Mouse (Mus musculus) adrenal gland, adult 2 months (tissue): Measurements from ENCODE around the gene Mmp23. TPM values are rescaled to one million over a fixed set of nuclear protein-coding genes. Genes with fewer than 3 reads are reported as not detected.
A peak's percentile ranks its signal among the peaks of the same experiment; 100 is the strongest.
"Not testable (repeated sequence)": the region's sequence is repeated elsewhere in the genome, so short reads cannot be mapped to it uniquely, and the experiment has no call there.

Experiments used
- DNase-seq: peaks from one replicate; pipeline ENCODE4 v3.0.0; 2021
- long read RNA-seq: library from polyadenylated mRNA; stranded (forward); transcript quantifications from one replicate; pipeline ENCODE4 v2.0.0, GENCODE M21; 2021
- polyA plus RNA-seq: library from polyadenylated mRNA; depleted of rRNA; stranded (reverse); fragments of >200 nt; gene quantifications from 2 replicates; pipeline ENCODE4 v1.2.3, GENCODE M21; 2012; rRNA removed
- total RNA-seq, 2 experiments: library from RNA; stranded (reverse); gene quantifications; 2 replicates each; pipeline ENCODE4 v1.2.3; 2021

The Mmp23 gene
- 1 to 10 TPM; 5.2 to 7.6 TPM for total RNA-seq
- 23.2 and 23.9 TPM in 2 replicates for polyA plus RNA-seq
- long read RNA-seq, partial matches to known transcripts = 0 of 5 reads
- long read RNA-seq, other reads (novel, unspliced or antisense) = 2 of 5 reads

DNA sequence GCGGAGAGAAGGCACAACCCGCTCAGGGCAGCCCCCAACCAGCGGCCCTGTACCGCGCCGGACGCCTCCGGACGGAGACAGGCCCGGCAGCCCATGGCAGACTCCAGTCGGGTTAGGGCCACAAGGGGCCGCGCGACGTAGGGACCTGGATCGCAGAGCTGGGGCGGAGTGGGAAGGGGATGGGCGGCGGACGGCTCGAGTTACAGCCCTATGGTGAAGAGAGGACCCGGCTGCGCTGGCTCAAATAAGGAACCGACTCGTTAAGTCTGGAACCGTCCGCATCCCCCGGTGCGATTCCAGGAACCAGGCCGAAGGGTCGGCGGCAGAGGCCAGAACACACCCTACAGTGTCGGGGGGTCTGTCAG is at the start of gene Mmp23:
Gene Mmp23, minus strand, starts transcription at position 299 of the 365 bp plus-strand sequence.
- DNase-seq = peak; percentile 40

DNA sequence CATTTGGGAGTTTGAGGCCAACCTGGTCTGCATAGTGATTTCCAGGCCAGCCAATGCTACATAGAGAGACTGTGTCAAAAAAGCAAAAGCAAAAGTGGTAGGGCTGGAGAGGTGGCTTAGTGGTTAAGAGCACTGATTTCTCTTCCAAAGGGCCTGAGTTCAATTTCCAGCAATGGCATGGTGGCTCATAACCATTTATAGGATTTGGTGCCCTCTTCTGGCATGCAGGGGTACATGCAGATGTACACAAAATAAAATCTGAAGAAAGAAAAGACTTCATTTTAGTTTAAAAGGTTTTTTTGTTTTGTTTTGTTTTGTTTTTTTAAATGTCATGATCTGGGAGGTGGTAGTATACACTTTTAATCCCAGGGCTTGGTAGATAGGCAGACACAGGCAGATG is 47.2 kb upstream of the Mmp23 start:
- DNase-seq = no peak

DNA sequence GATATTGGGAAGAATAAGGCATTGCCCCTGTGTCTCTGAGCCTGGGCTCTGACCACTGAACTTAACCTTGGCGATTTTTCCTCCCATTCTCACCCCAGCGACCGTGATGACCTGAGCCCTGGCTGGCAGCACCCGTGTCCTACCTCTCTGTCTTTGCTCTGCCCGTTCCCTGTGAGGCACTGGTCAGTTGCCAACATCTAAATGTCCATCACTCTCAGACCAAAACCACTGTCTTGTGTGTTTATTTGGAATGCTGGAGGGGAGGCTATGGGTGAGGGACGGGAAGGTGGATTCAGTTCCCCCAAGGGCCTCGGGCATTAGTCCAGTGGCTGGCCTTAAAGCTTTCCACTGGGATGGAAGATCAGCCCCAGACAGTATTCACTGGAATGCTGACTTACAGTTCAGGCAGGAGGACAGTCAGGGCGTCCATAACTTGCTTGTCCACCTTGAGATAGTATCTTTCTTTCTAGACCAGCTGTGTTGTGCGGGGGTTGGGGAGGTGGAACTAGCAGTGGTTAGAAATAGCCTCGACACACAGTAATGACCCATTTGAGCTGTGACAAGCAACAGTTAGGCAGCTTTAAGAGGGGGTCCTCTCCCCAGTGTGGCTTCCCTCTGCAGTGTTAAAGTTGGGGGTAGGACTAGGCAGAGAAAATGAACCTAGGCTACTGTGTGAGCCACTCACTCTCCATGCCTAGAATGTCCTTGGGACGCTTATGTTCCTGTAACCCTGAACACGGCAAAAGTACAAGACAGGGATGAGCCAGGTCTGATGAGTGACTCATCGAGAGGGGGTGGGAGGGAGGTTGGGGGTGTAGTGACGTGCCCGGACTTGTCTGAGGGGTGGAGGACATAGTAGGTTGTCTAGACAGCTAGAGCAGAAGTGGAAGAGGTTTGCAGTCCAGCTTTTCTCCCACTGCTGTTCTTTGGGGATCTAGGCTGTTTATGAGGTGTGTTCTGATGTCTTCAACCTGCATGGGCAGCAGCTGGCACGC is 43.4 kb upstream of the Mmp23 start:
- DNase-seq = peak; percentile 80

DNA sequence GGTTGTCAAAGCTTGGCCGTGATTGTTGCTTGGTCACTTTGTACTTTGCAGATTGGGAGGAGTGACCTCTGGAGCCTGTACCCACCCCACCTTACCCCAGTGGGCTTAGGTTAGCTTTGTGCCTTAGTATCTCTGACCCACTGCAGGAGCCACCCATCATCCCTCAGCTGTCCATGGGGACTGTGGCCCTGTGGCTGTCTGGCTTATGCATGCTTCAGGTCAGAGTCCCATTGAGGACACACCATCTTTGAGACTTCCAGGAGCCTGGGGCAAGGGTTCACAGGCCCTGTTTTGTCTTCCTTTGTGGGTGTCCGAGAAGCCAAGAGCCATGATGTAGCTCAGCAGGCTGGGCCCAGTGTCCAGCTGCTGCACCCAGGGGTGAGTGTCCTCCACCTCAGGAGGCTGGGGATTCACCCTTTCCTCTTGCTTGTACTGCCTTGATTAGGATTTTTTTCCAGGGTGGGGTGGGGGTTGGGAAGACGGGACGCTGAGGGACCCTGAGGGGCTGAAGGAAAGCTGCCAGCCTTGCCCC is 42.4 kb upstream of the Mmp23 start:
- DNase-seq = peak; percentile 32

DNA sequence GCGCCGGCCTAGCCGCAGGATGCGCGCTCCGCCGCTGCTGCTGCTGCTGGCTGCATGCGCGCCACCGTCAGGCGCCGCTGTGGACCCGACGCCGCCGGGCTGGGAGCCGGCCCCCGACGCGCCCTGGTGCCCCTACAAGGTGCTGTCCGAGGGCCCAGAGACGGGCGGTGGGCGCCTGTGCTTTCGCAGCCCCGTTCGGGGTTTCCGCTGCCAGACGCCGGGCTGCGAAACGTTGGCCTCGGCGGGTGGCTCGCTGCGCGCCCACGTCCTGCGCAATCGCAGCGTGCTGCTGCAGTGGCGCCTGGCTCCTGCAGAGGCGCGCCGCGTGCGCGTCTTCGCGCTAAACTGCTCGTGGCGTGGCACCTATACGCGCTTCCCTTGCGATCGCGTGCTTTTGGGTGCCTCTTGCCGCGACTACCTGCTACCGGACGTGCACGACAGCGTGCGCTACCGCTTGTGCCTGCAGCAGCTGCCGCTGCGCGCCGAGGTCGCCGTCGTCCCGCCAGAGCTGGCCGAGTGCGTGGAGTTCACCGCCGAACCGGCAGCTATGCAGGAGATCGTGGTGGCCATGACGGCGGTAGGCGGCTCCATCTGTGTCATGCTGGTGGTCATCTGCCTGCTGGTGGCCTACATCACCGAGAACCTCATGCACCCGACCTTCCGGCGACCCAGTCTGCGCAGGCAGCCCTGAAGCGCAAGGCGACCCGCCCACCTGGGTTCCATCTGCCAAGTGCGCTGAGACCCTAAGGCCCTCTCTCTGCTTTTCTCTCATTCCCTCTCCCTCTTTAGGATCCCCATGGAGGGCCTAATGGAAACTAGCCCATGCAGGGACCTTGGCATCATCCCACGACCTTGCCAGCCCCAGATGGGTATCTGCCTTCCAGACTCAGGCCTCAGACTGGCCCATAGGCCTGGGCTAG is 41.6 kb upstream of the Mmp23 start:
- DNase-seq = peak; percentile 85

DNA sequence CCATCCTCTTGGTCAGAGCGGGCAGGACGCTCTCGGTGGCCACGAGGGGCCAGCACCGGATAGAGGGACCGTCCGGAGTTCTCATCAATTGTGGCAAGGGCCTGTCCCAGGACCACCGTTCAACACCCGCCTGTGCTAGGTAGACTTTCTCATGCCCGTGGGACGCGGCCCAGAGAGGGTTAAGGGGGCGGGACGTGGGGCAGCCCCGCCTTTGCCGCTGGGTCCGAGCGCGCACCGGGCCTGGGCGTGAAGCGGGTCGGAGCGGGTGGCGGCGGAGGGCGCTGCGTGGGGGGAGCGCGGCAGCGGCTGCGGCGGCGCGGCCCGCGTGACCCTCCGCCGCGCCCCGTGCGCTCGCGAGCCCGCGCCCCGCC is 40.9 kb upstream of the Mmp23 start, which contains the start of gene Fndc10:
Gene Fndc10, plus strand, starts transcription at position 232 of the 371 bp plus-strand sequence.
- peak; percentile 87 for DNase-seq

DNA sequence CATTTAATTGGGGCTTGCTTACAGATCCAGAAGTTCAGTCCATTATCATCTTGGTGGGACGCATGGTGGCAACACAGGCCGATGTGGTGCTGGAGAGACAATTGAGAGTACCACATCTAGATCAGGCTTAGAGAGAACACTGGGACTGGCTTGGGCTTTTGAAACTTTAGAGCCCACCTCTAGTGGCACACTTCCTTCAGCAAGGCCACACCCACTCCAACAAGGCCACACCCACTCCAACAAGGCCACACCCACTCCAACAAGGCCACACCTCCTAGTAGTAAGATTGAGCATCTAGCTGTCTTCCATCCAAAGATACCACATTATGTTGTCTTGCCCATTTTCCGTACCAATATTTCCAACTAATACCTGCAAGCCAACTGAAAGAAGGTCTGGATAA is 39.2 kb upstream of the Mmp23 start:
- no peak for DNase-seq

DNA sequence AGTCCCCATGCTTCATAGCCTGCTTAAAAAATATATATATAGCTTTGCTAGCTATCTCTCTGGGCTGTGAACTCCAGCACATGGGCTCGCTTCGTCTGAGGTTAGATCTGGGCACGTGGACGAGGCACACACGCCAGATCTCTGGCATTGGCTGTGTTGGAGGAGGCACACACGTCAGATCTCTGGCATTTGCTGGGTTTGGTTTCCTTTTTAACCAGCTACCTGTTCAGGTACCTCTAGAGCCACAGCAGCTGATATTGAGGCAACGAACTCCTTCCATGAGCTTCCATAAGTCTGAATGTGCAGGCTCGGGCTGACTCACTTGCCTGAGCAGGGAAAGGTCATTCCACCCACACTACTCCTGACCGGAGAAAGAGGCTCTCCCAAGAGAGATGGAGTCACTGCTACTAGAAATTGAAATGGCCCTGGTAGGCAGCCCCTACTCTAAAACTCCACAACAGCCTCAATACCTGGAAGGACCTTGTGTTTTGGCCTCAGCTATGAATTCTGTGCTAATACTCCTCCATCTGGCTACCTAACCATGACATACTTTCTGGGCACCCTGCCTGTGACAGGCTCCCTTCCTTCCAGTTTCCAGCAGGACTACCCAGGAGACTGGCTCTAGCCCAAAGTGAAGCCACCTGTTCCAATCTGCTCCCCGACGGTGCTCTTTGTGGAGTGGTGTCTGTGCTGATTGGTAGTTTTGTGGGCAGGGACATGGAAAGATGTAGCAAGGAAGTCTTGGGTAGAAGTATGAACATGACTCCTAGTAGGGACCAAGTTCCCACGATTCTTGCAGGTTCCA is 37.6 kb upstream of the Mmp23 start:
- peak; percentile 40 for DNase-seq

DNA sequence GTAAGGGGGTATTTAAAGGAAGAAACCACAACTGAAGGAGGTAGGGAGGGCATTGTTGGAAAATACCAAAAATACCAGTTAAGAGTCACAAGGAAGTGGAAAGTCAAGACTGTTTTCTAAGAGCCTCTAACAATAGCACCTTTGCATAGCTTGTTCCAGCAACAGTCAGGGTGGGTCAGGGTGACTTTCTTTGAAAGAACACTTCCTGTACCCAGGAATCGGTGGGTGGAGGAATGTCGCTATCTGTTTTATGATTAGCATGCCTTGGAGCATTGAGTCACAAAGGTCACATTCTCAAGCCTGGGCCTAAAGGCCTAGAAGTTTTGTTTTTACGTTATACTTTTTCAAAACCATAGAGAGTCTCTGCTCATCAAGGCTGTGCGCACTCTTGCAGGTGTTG is 34.6 kb upstream of the Mmp23 start:
- not testable (repeated sequence) for DNase-seq

DNA sequence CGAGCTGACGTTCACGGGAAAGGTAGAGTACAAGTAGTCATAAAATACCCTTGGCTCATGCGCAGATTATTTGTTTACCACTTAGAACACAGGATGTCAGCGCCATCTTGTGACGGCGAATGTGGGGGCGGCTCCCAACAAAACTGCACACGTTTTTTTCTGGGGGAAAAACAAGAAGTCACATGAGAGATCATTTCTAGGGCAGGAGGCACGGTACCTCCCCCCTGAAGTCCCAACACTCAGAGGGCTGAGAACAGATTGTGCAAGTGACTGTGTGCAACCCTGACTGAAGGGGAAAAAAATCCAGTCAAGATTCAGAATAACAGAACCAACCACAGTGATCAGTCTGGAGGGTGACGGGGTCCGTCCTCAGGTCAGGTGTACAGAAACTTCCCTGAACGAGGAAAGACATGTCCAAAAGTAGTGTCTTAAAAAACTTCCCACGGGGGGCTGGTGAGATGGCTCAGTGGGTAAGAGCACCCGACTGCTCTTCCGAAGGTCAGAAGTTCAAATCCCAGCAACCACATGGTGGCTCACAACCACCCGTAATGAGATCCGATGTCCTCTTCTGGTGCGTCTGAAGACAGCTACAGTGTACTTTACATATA is 30.6 kb upstream of the Mmp23 start:
- DNase-seq = not testable (repeated sequence)

DNA sequence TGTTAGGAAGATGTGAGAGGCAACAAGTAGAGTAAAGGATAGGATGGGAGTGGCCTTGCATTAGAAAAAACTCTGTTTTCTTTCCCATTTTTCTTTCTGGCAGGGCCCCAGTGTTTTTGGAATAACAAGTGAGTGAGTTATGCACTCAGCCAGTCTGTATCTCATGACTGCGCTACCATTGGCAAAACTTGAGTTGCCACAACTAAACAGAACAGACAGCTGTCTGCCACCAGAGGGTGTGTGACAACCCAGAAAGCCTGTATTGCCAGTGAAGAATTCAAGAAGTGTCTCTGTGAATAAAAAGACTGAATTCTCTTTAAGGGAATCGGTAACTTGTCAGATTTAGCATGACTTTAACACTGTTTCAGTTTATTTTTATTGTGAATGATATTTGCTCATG is 22.8 kb upstream of the Mmp23 start:
- peak; percentile 44 for DNase-seq

DNA sequence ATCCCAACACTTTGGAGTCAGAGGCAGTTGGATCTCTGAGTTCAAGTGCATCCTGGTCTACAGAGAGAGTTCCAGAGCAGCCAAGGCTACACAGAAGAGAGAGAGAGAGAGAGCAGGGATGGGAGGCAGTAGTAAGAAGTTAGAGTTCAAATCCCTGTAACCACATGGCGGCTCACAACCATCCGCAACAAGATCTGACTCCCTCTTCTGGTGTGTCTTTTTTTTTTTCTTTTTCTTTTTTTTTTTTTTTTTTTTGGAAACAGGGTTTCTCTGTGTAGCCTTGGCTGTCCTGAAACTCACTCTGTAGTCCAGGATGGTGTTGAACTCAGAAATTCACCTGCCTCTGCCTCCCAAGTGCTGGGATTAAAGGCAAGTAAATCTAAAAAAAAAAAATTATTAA is 18.9 kb upstream of the Mmp23 start:
- DNase-seq = no peak

DNA sequence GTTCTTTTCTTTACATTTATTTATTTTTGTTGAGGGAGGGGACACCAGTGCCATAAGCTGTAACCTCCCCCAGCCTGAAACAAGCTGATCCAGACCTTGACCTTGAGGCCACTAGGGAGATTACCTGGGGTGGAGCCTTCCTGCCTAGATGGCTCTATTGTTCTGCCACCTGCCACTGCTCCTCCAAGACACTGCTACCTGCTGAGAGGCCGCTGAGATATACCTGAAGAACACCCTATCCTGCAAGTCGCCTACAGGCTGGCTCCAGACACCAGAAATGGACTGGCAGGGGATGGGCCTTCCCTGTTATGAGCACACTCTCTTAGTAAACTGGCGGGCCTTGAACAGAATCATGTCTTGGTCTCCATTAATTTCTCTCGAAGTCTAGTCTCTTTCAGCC is 17.1 kb upstream of the Mmp23 start:
- DNase-seq = not testable (repeated sequence)

DNA sequence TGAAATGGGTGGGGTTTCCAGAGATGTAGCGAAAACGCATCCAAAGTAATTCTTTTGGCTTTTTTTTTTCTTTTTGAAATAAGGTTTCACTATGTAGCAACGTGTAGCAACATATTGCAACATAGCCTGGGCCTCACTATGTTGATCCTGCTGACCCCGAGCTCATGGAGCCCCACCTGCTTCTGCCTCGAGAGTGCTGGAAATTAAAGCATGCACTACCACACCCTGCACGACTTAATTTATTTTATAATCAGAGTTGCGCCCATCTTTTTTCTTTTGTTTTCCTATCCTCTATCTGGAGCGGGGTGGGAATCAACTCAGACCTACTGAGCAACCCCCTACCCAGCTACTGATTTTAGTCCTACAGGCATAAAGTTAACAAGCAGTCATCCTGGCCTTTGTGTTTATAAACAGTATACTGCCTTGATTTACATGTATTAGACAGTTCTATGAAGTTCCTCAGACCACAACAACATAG is 16.5 kb upstream of the Mmp23 start:
- no peak for DNase-seq

DNA sequence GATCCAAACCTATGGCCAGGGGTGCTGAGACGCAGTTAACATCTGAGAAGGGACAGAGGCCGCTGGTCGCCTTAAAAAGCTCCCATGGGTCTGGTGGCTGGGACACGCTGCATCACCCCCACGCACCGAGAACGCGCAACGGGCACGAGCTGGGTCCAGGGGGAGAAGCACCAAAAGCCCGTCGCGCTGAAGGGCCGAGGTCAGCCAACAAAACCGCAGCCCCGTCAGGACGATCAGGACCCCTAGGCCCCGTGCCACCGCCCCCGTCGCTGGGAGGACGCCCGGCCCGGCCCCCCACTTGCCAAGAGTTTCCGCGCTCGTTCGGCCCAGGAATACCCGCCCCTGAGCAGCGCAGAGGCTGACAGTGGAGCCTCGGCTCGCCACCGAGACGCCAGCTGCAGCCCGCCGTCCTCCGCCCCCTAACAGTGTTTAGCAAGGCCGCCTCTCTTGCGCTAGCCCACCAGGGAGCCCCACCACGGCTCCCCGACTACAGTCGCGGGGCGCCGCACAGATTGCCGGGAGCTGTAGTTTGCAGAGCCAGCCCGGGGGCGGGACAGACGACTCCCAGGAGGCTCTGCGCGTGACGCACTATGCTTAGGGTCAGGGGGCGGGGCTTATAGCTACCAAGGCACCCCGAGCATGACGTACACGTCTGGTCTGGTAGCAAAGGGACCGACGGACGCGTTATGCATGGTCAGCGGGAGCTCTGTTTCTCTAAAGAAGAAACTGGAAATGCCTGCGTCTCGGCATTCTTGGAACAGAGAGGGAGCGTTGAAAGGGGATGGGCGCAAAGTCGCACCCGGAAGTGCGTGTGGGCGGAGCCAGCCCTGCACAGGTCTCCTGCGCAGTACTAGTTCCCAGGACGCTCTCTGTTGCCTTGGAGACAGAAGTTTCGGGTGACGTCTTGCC is 15.8 kb upstream of the Mmp23 start, which contains the start of gene Mib2:
Gene Mib2, minus strand, starts transcription at position 510 of the 909 bp plus-strand sequence.
- DNase-seq = peak; percentile 97

DNA sequence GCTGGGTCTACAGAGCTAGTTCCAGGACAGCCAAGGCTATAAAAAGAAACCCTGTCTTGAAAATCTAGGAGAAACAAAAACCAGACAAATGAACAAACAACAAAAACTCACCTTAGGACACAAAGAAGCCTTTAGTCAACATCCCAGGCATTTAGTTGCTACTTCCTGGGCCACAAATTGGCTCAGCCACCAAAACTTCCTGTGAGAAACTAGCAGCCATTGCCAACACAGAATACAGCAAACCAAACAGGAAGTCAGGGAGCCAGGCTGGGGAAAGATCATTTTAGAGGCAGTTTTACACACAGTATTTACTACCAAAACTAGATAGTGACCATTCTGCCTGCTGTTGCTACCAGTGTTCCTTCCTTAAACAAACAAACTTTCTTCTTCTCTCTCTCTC is 13.7 kb upstream of the Mmp23 start:
- no peak for DNase-seq

DNA sequence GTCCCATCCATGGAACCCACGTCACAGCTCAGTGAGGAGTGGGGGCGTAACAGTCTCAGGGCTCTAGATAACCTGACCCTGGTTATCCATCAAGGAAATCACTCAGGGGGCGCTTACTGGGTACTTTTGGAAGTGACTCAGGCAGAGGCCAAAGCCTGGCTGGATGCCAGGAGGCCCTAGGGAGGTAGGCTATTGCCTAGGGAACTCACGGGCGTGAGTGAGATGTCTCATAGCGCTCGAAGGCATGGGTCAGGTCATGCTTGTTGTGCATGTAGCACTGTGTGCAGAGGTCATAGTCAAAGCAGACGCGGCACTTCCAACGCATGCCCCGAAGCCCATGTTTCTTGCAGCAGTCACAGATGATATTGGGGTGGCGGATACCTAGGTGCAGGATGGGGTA is 7.5 kb upstream of the Mmp23 start:
- DNase-seq = peak; percentile 55

DNA sequence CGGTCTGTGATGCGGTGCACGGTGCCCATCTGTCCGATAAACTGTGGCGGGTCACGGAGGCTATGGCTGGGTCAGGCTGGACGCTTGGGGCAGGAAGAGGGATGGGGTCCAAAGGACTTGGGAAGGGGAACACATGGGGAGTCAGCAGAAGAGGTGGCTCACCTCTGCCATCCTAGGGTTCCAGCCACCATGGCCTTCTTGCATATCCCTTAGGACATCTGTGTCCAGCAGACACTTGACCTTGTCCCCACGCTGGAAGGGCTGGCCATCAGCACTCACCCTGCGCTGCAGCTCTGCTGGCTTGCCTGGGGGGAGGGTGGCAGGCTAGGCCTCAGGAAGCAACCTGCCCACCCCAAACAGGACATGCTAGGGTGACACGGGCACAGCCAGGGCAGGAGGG is 5.8 kb upstream of the Mmp23 start:
- no peak for DNase-seq

DNA sequence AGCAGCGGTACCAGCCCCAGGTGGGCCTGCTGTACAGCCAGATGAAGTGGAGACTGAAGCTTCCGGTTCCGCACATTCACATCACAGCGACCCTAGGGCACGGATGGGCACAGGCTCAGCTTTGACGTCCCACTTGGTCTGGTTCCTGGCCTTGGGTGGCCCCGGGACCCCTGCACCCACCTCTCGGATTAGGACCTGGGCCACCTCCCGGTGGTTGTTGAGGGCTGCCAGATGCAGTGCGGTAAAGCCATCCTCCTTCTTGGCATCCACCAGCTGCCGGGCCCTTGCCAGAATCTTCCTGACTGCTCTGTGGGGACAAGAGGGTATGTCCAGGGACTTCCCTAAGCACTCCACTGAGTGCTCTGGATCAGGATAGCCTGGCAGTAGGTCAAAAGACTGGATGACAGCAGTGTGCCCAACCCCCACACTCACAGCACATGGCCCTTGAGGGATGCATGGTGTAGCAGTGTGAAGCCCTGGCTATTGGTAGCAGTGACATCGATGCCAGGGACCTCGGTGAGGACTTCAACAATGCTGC is 3.1 kb upstream of the Mmp23 start:
- DNase-seq = no peak
